Comparison of ENCODE assay signal across 11 mouse cellular contexts in the genomic region with DNA sequence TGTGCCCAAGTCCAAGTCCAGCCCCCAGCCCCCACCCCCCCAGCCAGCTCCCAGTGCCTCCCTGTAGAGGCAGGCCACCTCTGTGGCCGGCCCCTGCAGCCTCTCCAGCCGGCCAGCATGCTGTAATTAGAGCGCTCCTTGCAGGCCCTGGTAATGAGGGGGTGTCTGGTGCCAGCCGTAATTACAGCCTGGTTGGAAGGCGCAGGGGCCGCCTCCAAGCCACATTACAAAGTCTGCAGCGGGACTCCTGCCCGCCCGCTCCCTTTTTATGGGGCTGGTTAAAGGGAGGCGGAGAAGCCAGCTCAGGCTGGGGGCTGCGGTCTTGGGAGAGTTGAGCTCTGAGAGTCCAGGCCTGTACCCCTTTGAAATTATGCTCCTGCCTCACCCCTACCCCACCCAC. TPM values are rescaled to one million over a fixed set of nuclear protein-coding genes. Genes with fewer than 3 reads are reported as not detected.
DNase-seq lines count a peak whose midpoint lies in the region; ATAC-seq and TF ChIP-seq lines count a peak whose summit lies in the region.
"Had no signal": no experiment of that assay in that cellular context is flagged by ENCODE, and none has a peak within 500 bp of the region (broad histone marks: within the 10 kb centered on the region; RNA-seq: fewer than 3 reads in every experiment).

No protein-coding gene starts in this region.

- H3K27ac ChIP-seq in kidney, postnatal 0 days = peak overlapping the region; percentile 40; the same call in 1 of the 2 replicates
- H3K27ac ChIP-seq in ES-E14 (ENCODE audit: insufficient read depth, low read depth, low read length, poor library complexity, severe bottlenecking) = no peak overlapping the region
- peak overlapping the region; percentile 78 for H3K27ac ChIP-seq in embryonic facial prominence, embryonic 10.5 days (replicated peaks)
- no peak overlapping the region for H3K27ac ChIP-seq in hindbrain, postnatal 0 days
- no peak overlapping the region for H3K27ac ChIP-seq in gastrocnemius, adult 2 months

- H3K4me3 ChIP-seq in kidney, postnatal 0 days (replicated peaks; ENCODE audit: low read depth, low read length) = no peak overlapping the region
- H3K4me3 ChIP-seq in ES-E14 (ENCODE audit: insufficient read depth in 1 of 2, low read depth in 1 of 2, low read length in 2 of 2, poor library complexity in 1 of 2, severe bottlenecking in 1 of 2) = 0 out of 4 replicates have a peak overlapping the region, but pooled peaks of 1 of the 2 experiments have one; percentile 4
- 0 out of 2 replicates have a peak overlapping the region, but pooled peaks have one; percentile 8 for H3K4me3 ChIP-seq in embryonic facial prominence, embryonic 10.5 days
- H3K4me3 ChIP-seq in hindbrain, postnatal 0 days (ENCODE audit: low read length) = no peak overlapping the region
- H3K4me3 ChIP-seq in gastrocnemius, adult 2 months = no peak overlapping the region

- ATAC-seq in kidney, postnatal 0 days (replicated peaks; ENCODE audit: low FRiP score, low read depth) = no peak
- ATAC-seq in hindbrain, postnatal 0 days = 0 out of 2 replicates have a peak, but pooled peaks have one; percentile 36
- ATAC-seq: Patski had no signal

- H3K27me3 ChIP-seq in kidney, postnatal 0 days (ENCODE audit: insufficient read depth, low read length) = no peaks in the 10 kb centered on the region
- H3K27me3 ChIP-seq in embryonic facial prominence, embryonic 10.5 days (replicated peaks; ENCODE audit: low read depth, poor library complexity, severe bottlenecking) = peaks cover 31% of the 10 kb centered on the region
- H3K27me3 ChIP-seq in hindbrain, postnatal 0 days (ENCODE audit: insufficient read depth, low read length) = peaks cover 4% of the 10 kb centered on the region; the same call in 1 of the 2 replicates
- H3K27me3 ChIP-seq: Patski had no signal

- no peaks in the 10 kb centered on the region for H3K36me3 ChIP-seq in kidney, postnatal 0 days (ENCODE audit: insufficient read depth, low read length)
- no peaks in the 10 kb centered on the region; the same call in 1 of the 2 replicates for H3K36me3 ChIP-seq in ES-E14 (ENCODE audit: control insufficient read depth, insufficient read depth, low read length, poor library complexity, severe bottlenecking)
- no peaks in the 10 kb centered on the region for H3K36me3 ChIP-seq in embryonic facial prominence, embryonic 10.5 days (replicated peaks)
- H3K36me3 ChIP-seq in hindbrain, postnatal 0 days (ENCODE audit: insufficient read depth, low read length) = no peaks in the 10 kb centered on the region

- H3K9me3 ChIP-seq in kidney, postnatal 0 days (replicated peaks; ENCODE audit: low read length) = no peaks in the 10 kb centered on the region
- no peaks in the 10 kb centered on the region for H3K9me3 ChIP-seq in ES-E14 (ENCODE audit: control insufficient read depth, insufficient read depth, low read depth, low read length)
- no peaks in the 10 kb centered on the region for H3K9me3 ChIP-seq in embryonic facial prominence, embryonic 10.5 days
- no peaks in the 10 kb centered on the region for H3K9me3 ChIP-seq in hindbrain, postnatal 0 days (ENCODE audit: low read length)

- no peak for TF ChIP-seq CTCF in kidney, postnatal 0 days (IDR thresholded peaks at IDR 0.05; ENCODE audit: low read depth)
- TF ChIP-seq CTCF in hindbrain, postnatal 0 days (IDR thresholded peaks at IDR 0.05; ENCODE audit: low read depth) = no peak
- TF ChIP-seq CTCF in gastrocnemius, adult 2 months (IDR thresholded peaks at IDR 0.05) = no peak

- WGBS in kidney, postnatal 0 days = 28% methylated on average over 11 of the region's 11 CpGs
- 20% methylated on average over 11 of the region's 11 CpGs for WGBS in embryonic facial prominence, embryonic 10.5 days
- 30% methylated on average over 11 of the region's 11 CpGs for WGBS in hindbrain, postnatal 0 days

- in situ Hi-C loops in ES-E14 (cut with MboI; ENCODE audit: low sequenced_read_pairs in 2 of 2, unreplicated experiment in 2 of 2) = loop anchor here in 1 of 2 experiments (25.0 kb wide), 1 partner anchor 268 kb away; no protein-coding TSS in a partner anchor

- H3K4me2 ChIP-seq in kidney, postnatal 0 days (ENCODE audit: low read length) = no peak overlapping the region
- no peak overlapping the region for H3K4me2 ChIP-seq in hindbrain, postnatal 0 days (ENCODE audit: low read depth, low read length)

- H3K4me1 ChIP-seq in kidney, postnatal 0 days (replicated peaks; ENCODE audit: insufficient read depth, low read length) = peaks cover 32% of the 10 kb centered on the region
- peaks cover 2 to 39% of the 10 kb centered on the region in 2 experiments; a peak in 2 of 4 replicates for H3K4me1 ChIP-seq in ES-E14 (ENCODE audit: control insufficient read depth in 2 of 2, insufficient read depth in 2 of 2, low read length in 2 of 2, poor library complexity in 1 of 2)
- H3K4me1 ChIP-seq in embryonic facial prominence, embryonic 10.5 days = peaks cover 80% of the 10 kb centered on the region
- no peaks in the 10 kb centered on the region for H3K4me1 ChIP-seq in hindbrain, postnatal 0 days (ENCODE audit: insufficient read depth, low read length)

- DNase-seq in kidney, postnatal 0 days (ENCODE audit: low spot score) = peak; percentile 69
- no peak for DNase-seq in kidney, adult 11 months
- DNase-seq in ES-E14 (ENCODE audit: low read depth, low spot score) = no peak
- DNase-seq in embryonic facial prominence, embryonic 10.5 days (ENCODE audit: low spot score) = peak; percentile 74
- DNase-seq in hindbrain, postnatal 0 days (ENCODE audit: low spot score) = peak; percentile 50
- DNase-seq in gastrocnemius, adult 2 months = no peak
- DNase-seq in cerebellum, postnatal 10 days = no peak
- DNase-seq: gastrocnemius, postnatal 36 days; lung, postnatal 4 days; thymus, adult 18-20 months had no signal

- intact Hi-C loops in gastrocnemius, adult 2 months (cut with DNase I) = no loop called here

- no peak overlapping the region for H3K9ac ChIP-seq in kidney, postnatal 0 days (ENCODE audit: low read depth, low read length)
- peak overlapping the region; percentile 10; the same call in 1 of the 2 replicates for H3K9ac ChIP-seq in ES-E14 (ENCODE audit: insufficient read depth, low read depth, low read length, poor library complexity, severe bottlenecking)
- no peak overlapping the region for H3K9ac ChIP-seq in hindbrain, postnatal 0 days (replicated peaks; ENCODE audit: low read length)

TF ChIP-seq in ES-E14, 5 proteins besides CTCF, POLR2A, EP300 and RAD21:
- TF ChIP-seq ZC3H11A (IDR thresholded peaks at IDR 0.05; ENCODE audit: borderline replicate concordance, low read depth, low read length) (no peak), HCFC1 (IDR thresholded peaks at IDR 0.05; ENCODE audit: borderline replicate concordance, insufficient read depth, low read length) (no peak), CHD2 (IDR thresholded peaks at IDR 0.05; ENCODE audit: low read depth, low read length) (no peak)
TF ChIP-seq in ES-E14: peak in this region for 0.

RNA-seq across cellular contexts. Expression of a gene that starts 37.0 kb away (rescaled TPM):
- polyA plus RNA-seq in kidney, postnatal 0 days (2015; fragmentation: Nextera tagmentation; extraction: Ambion mirVana) = 7.8 TPM in 2 replicates
- 75.5 and 82.0 TPM in 2 replicates for total RNA-seq in ES-E14 (2012; rRNA removed)
- 6.0 and 7.2 TPM in 2 replicates for polyA plus RNA-seq in embryonic facial prominence, embryonic 10.5 days (2016; fragmentation: Nextera tagmentation; extraction: Ambion mirVana)
- total RNA-seq in hindbrain, postnatal 0 days (2014; rRNA removed) = 25.7 and 27.3 TPM in 2 replicates
- 1.8 TPM in 2 replicates for polyA plus RNA-seq in hindbrain, postnatal 0 days (2015; fragmentation: Nextera tagmentation; extraction: Ambion mirVana)
- 1 to 10 TPM; 1.4 to 2.9 TPM for total RNA-seq in gastrocnemius, adult 2 months (2021)

RNA-seq across cellular contexts. Expression of a gene that starts 41.8 kb away (rescaled TPM):
- polyA plus RNA-seq in kidney, postnatal 0 days (2015; fragmentation: Nextera tagmentation; extraction: Ambion mirVana) = 17.8 and 19.6 TPM in 2 replicates
- 11.9 and 21.4 TPM in 2 replicates for total RNA-seq in ES-E14 (2012; rRNA removed)
- polyA plus RNA-seq in embryonic facial prominence, embryonic 10.5 days (2016; fragmentation: Nextera tagmentation; extraction: Ambion mirVana) = 9.4 and 12.7 TPM in 2 replicates
- total RNA-seq in hindbrain, postnatal 0 days (2014; rRNA removed) = 8.5 and 10.0 TPM in 2 replicates
- 9.1 and 9.3 TPM in 2 replicates for polyA plus RNA-seq in hindbrain, postnatal 0 days (2015; fragmentation: Nextera tagmentation; extraction: Ambion mirVana)
- total RNA-seq in gastrocnemius, adult 2 months (2021) = 1 to 10 TPM; 1.4 to 2.7 TPM

Comparison
In these comparisons a context has a peak if more than half of its experiments do, and no peak if none do; other contexts are left out.
1. DNase-seq: peak in kidney, postnatal 0 days (single experiment), embryonic facial prominence, embryonic 10.5 days (single experiment) and hindbrain, postnatal 0 days (single experiment); none in kidney, adult 11 months (single experiment), ES-E14 (single experiment), gastrocnemius, adult 2 months (single experiment) and cerebellum, postnatal 10 days (0 of 2).
2. H3K27ac ChIP-seq: peak in kidney, postnatal 0 days (single experiment) and embryonic facial prominence, embryonic 10.5 days (single experiment); none in ES-E14 (single experiment), hindbrain, postnatal 0 days (single experiment) and gastrocnemius, adult 2 months (single experiment).